Mouse (Mus musculus): ENCODE results near the gene Eif4ebp2. TPM values are rescaled to one million over a fixed set of nuclear protein-coding genes. Genes with fewer than 3 reads are reported as not detected.

Gene Eif4ebp2
- polyA plus RNA-seq, 2 experiments from 2014 or later, result 26.8 to 33.6 TPM

GRCm38 (mm10) chr10:61382281-61382731, 70.2 kb downstream of the Eif4ebp2 start:
- no peak for ATAC-seq

GRCm38 (mm10) chr10:61381823-61382222, 70.6 kb downstream of the Eif4ebp2 start:
- ATAC-seq, result no peak

- ATAC-seq, result no peak
Observed at GRCm38 (mm10) chr10:61380186-61380585, 72.3 kb downstream of the Eif4ebp2 start.

GRCm38 (mm10) chr10:61379340-61380040, 73.0 kb downstream of the Eif4ebp2 start:
- ATAC-seq, result no peak

- no peak for ATAC-seq
Observed at GRCm38 (mm10) chr10:61378698-61379097, 73.8 kb downstream of the Eif4ebp2 start.

Other genes starting within 250 kb of the Eif4ebp2 start
- under 1 TPM in 1 of 2 experiments, not detected in 1; 0.11 TPM for gene Adamts14, start 179.2 kb downstream of the Eif4ebp2 start, polyA plus RNA-seq (2017; shearing (Covaris generic))
- gene Prf1, start 154.8 kb downstream of the Eif4ebp2 start, polyA plus RNA-seq (2017; shearing (Covaris generic)), result 10 to 100 TPM in 1 of 2 experiments, 1 to 10 TPM in 1; 6.8 to 14.3 TPM
- not detected for gene Pald1, start 69.1 kb downstream of the Eif4ebp2 start, polyA plus RNA-seq (2017; shearing (Covaris generic))
- gene Nodal, start 34.7 kb downstream of the Eif4ebp2 start, polyA plus RNA-seq (2017; shearing (Covaris generic)), result not detected
- 1 to 10 TPM; 5.8 to 9.1 TPM for gene Lrrc20, start 23.1 kb upstream of the Eif4ebp2 start, polyA plus RNA-seq (2017; shearing (Covaris generic))
- gene Npffr1, start 142.8 kb upstream of the Eif4ebp2 start, polyA plus RNA-seq (2017; shearing (Covaris generic)), result not detected
- 10 to 100 TPM; 64.5 to 77.4 TPM for gene Ppa1, start 195.9 kb upstream of the Eif4ebp2 start, polyA plus RNA-seq (2017; shearing (Covaris generic))
- 10 to 100 TPM; 88.4 to 94.6 TPM for gene Sar1a, start 227.6 kb upstream of the Eif4ebp2 start, polyA plus RNA-seq (2017; shearing (Covaris generic))
- gene Tysnd1, start 242.9 kb upstream of the Eif4ebp2 start, polyA plus RNA-seq (2017; shearing (Covaris generic)), result 1 to 10 TPM; 1.9 to 4.0 TPM